Mouse (Mus musculus) hindbrain, embryonic 10.5 days (tissue): ENCODE data around the gene Ncapg2. TPM values are rescaled to one million over a fixed set of nuclear protein-coding genes. Genes with fewer than 3 reads are reported as not detected.

ENCODE experiments used
- DNase-seq: peaks from one replicate; pipeline ENCODE4 v3.0.0-alpha.2; 2017; ENCODE audit warnings: low spot score
- H3K27ac ChIP-seq: fragments of 300-500 bp; sonication (generic); 2 replicates; pipeline ENCODE4 v1.5.1; 2016; ENCODE audit warnings: mild to moderate bottlenecking, moderate library complexity
- H3K27me3 ChIP-seq: fragments of 300-500 bp; sonication (generic); 2 replicates; pipeline ENCODE4 v1.6.1; 2016; ENCODE audit warnings: mild to moderate bottlenecking; ENCODE audit not compliant: poor library complexity, insufficient read depth, severe bottlenecking
- H3K36me3 ChIP-seq: fragments of 300-500 bp; sonication (generic); 2 replicates; pipeline ENCODE4 v1.6.1; 2016; ENCODE audit warnings: mild to moderate bottlenecking, moderate library complexity
- H3K4me1 ChIP-seq: fragments of 300-500 bp; sonication (generic); replicated peaks from 2 replicates; pipeline ENCODE4 v1.6.1; 2016; ENCODE audit warnings: mild to moderate bottlenecking
- H3K4me3 ChIP-seq: fragments of 300-500 bp; sonication (generic); 2 replicates; pipeline ENCODE4 v1.5.1; 2016; ENCODE audit warnings: mild to moderate bottlenecking, moderate library complexity
- H3K9me3 ChIP-seq: fragments of 300-500 bp; sonication (generic); 2 replicates; pipeline ENCODE4 v1.6.1; 2016; ENCODE audit warnings: mild to moderate bottlenecking, moderate library complexity
- whole genome bisulfite sequencing: fragments of 180-500 bp; shearing (Covaris S2); methylation state at CpG from one replicate; pipeline ENCODE4 v1.1.7; 2016; 5-methylcytosine and 5-hydroxymethylcytosine counted together
- polyA plus RNA-seq: library from polyadenylated mRNA; unstranded; fragments of >200 nt; fragmentation: Nextera tagmentation; extraction: Ambion mirVana; gene quantifications from 2 replicates; pipeline ENCODE4 v1.2.1, GENCODE M21; 2016

Gene Ncapg2
- 33.5 and 47.2 TPM in 2 replicates for polyA plus RNA-seq

DNA sequence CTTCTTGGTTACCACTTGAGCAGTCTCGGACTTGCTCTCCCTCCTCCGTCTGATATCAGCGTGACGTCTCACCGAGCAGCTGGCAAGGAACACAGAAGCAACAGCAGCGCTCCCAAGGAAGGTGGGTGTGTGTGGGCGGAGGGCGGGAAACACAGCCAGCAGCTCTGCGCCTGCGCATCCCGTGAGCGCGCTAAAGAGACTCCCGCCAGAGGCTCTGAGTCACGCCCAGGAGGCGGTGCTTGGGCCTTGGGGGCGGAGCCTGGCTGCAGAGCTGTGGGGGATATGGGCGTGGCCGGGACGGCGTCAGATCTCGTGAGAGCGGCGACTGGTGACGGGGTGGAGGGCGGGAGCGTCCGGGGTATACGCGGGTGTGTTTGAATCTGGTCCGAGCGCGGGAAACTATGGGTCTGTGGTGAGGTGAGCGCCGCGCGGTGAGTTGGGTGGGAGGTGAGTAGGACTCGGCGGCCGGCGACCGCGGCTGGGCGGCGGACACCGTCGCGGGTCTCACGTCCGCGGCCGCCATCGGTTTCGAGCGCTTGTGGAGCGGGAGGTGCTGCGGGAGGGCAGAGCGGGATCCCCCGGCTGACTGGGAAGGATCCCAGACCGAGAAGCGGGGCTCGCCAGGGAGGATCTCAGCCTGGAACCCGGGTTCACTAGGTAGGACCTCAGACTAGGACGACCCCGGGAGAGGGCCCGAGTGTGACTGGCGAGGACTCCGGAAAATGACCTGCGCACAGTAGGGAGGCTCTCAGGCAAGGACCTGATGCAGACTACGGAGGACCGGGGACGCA lies at the start of gene Ncapg2:
Gene Ncapg2, plus strand, starts transcription at position 358 of the 791 bp plus-strand sequence.
- Histone ChIP-seq H3K36me3 (peaks cover 70% of the 10 kb centered on the region), H3K4me3 (peak within 1 kb of the TSS; percentile 89), H3K9me3 (peaks cover 40% of the 10 kb centered on the region), H3K4me1 (peaks cover 22% of the 10 kb centered on the region), H3K27ac (peak within 1 kb of the TSS; percentile 91), H3K27me3 (no peaks in the 10 kb centered on the region)
- under 1% methylated on average over 72 of the region's 72 CpGs for WGBS
- DNase-seq = peak; percentile 100

DNA sequence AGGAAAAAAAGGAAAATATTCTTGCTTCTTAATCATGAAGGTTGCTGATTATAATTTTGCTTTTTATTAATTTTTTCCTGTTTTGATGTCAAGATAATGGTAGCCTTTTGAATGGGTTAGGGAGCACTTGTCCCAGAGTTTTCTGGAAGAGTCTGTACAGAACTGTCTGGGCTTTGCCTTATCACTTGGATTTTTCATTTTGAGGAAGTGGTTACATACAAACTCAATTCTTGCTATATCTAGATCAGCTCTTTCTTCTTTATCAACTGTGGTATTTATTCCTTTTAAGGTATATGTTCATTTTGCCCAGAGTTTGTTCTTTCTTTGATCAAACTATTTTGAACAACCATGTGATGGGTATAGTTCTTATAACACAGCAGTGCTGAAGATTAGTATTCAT lies 43.1 kb upstream of the Ncapg2 start:
- H3K4me1 ChIP-seq = no peaks in the 10 kb centered on the region
- no peak overlapping the region for H3K4me3 ChIP-seq
- no peaks in the 10 kb centered on the region for H3K9me3 ChIP-seq
- no peak overlapping the region for H3K27ac ChIP-seq
- no peak for DNase-seq
- peaks cover 56% of the 10 kb centered on the region for H3K36me3 ChIP-seq
- no peaks in the 10 kb centered on the region for H3K27me3 ChIP-seq

DNA sequence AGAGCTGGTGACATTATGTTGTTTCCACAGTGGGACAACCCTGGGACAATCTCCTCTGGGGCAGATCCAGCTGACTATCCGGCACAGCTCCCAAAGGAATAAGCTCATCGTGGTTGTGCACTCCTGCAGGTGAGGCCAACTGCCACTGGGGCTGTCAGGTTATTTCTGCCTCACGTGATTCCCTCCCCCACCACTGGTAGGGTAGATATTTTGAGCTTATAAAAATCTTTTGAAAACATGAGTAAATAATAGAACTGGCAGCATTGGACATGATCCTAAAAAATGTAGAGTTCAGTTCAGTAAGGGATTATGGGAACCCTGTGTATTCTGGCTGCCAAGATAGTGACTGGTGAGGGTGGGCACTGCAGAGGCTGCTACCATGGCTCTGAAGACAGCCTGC lies 38.3 kb upstream of the Ncapg2 start:
- WGBS = 91% methylated on average over 3 of the region's 3 CpGs
- Histone ChIP-seq H3K36me3 (peaks cover 57% of the 10 kb centered on the region), H3K4me1 (no peaks in the 10 kb centered on the region)

DNA sequence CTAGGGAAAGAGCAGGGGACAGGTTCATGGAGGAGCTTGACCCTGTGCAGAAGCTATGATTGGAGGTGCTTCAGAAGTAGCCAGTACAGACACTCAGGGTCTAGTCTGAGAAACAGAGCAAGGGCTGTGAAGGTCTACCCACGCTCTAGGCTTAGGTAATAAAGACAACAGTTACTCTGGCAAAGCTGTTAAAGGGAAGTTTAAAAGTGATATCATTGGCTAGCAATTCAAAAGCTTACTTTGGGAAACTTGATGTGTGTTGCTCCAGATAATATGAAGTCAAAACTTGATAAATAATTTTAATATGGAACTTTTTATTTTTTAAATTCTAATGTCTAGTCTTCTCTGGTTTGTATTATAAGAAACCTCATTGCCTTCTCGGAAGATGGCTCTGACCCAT lies 37.9 kb upstream of the Ncapg2 start:
- Histone ChIP-seq H3K27me3 (no peaks in the 10 kb centered on the region), H3K27ac (no peak overlapping the region), H3K4me3 (no peak overlapping the region), H3K4me1 (no peaks in the 10 kb centered on the region), H3K9me3 (no peaks in the 10 kb centered on the region), H3K36me3 (peaks cover 57% of the 10 kb centered on the region)
- no peak for DNase-seq
- WGBS = 93% methylated on average over 2 of the region's 2 CpGs

More for the DNA sequence above, 38.3 kb upstream of the Ncapg2 start:
- no peak for DNase-seq
- H3K27ac ChIP-seq = no peak overlapping the region
- H3K9me3 ChIP-seq = no peaks in the 10 kb centered on the region
- H3K27me3 ChIP-seq = no peaks in the 10 kb centered on the region
- no peak overlapping the region for H3K4me3 ChIP-seq

DNA sequence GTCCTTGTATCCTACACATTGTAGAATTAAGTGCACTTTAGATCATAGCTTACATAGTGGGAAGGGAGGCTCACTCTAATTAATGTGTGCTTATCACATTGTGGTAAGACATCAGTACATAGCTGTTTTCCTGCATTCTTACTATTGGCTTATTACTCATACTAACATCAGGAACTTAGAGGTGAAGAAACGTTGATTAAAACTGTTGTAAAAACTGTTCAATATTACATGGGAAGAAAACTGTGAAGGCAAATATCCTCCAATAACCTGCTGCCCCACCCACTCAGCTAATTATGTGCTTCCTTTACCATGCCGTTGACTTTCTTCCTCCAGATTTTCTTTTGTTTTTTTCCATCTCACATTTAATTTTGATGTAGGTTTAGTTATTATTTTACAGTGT lies 36.3 kb upstream of the Ncapg2 start:
- WGBS = 95% methylated on average over 2 of the region's 2 CpGs
- no peak for DNase-seq
- H3K36me3 ChIP-seq = peaks cover 51% of the 10 kb centered on the region

DNA sequence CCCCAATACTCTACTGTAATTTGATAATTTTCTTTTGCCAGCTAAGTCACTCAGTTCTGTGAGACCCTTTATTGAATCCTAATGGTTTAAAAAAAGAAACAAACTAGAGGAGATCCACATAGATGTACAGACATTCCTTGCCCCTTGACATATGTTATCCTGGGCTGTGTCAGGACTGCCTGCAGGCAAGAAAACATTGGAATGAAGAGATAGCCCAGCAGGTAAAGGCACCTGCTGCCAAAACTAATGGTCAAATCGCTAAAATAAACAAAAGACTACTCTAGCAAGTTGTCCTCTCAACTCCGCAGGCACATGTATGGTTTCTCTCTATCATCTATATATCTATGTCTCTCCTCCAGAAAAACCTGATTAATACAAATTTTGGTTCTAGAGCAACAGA lies 22.1 kb upstream of the Ncapg2 start:
- no peak overlapping the region for H3K27ac ChIP-seq
- no peaks in the 10 kb centered on the region for H3K4me1 ChIP-seq
- peaks cover 4% of the 10 kb centered on the region for H3K36me3 ChIP-seq
- no peaks in the 10 kb centered on the region for H3K9me3 ChIP-seq
- no peak overlapping the region for H3K4me3 ChIP-seq
- no peak for DNase-seq
- WGBS = 83% methylated on average over 2 of the region's 2 CpGs
- no peaks in the 10 kb centered on the region for H3K27me3 ChIP-seq

More for the DNA sequence above, 36.3 kb upstream of the Ncapg2 start:
- H3K4me3 ChIP-seq = no peak overlapping the region
- no peaks in the 10 kb centered on the region for H3K4me1 ChIP-seq
- no peaks in the 10 kb centered on the region for H3K27me3 ChIP-seq
- H3K27ac ChIP-seq = no peak overlapping the region
- no peaks in the 10 kb centered on the region for H3K9me3 ChIP-seq

DNA sequence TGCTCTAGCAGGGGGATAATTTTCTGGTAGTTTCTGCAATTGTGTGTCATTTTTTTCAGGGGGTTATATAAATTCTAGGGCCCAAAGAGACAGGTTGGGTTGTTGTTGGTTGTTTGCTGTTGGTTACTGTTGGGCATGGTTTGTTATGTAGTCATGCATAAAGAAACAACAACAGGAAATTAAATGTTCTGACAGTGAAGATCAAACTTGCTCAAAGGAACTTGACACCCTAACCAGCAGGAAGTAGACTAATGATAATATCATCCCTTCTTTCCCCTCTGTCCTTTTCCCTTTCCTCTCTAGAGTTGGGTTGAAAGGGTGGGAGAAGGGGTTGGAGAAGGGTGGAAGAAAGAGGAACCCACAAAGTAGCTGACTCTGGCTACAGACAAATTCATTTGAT lies 21.2 kb upstream of the Ncapg2 start:
- no peak for DNase-seq
- H3K4me3 ChIP-seq = no peak overlapping the region

DNA sequence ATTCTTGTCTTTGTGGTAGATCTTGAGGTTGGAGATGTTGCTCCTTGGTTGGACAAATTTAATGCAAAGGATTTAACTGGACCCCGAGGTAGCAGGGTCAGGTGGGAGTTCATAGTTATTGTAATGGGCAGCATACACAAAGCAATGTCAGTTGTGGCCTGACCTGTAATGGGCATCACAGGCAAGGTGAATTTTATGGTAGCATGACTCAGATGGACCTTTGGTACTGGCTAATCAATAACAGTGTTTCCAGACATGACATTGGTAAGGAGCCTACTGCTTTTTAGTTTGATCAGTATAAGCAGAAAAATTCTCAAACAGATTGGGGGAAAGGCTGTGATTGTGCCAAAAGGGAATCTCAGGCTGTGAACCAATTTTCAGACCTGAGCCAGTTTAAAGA lies 18.4 kb upstream of the Ncapg2 start:
- H3K9me3 ChIP-seq = no peaks in the 10 kb centered on the region
- WGBS = 86% methylated on average over 1 of the region's 1 CpGs
- no peak for DNase-seq

More for the DNA sequence above, 21.2 kb upstream of the Ncapg2 start:
- H3K4me1 ChIP-seq = no peaks in the 10 kb centered on the region
- H3K27me3 ChIP-seq = no peaks in the 10 kb centered on the region
- H3K36me3 ChIP-seq = peaks cover 4% of the 10 kb centered on the region
- no peak overlapping the region for H3K27ac ChIP-seq
- H3K9me3 ChIP-seq = no peaks in the 10 kb centered on the region

DNA sequence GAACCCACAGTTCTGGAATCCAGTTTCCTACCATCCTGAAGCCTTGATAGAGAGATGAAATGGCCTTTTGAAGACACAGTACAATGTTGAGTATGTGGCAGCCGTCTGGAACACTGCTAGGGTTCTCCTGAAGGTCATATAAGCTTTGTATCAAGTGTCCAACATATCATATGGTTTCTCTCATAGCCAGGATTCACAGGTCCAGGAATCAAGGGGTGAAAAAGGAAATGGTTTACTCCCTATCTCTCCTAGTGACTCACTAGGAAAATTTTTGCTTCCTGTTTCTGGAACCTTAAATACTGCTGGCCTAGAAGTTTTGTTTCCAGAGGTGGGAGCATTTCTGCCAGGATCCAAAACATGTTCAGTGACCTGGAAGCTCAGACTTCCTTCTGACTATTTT lies 15.3 kb upstream of the Ncapg2 start:
- Histone ChIP-seq H3K4me3 (no peak overlapping the region), H3K36me3 (no peaks in the 10 kb centered on the region), H3K4me1 (no peaks in the 10 kb centered on the region), H3K27me3 (no peaks in the 10 kb centered on the region), H3K9me3 (no peaks in the 10 kb centered on the region), H3K27ac (no peak overlapping the region)
- 60% methylated on average over 1 of the region's 1 CpGs for WGBS
- no peak for DNase-seq

More for the DNA sequence above, 18.4 kb upstream of the Ncapg2 start:
- H3K27ac ChIP-seq = no peak overlapping the region
- no peaks in the 10 kb centered on the region for H3K4me1 ChIP-seq
- no peaks in the 10 kb centered on the region for H3K36me3 ChIP-seq
- H3K4me3 ChIP-seq = no peak overlapping the region
- no peaks in the 10 kb centered on the region for H3K27me3 ChIP-seq

DNA sequence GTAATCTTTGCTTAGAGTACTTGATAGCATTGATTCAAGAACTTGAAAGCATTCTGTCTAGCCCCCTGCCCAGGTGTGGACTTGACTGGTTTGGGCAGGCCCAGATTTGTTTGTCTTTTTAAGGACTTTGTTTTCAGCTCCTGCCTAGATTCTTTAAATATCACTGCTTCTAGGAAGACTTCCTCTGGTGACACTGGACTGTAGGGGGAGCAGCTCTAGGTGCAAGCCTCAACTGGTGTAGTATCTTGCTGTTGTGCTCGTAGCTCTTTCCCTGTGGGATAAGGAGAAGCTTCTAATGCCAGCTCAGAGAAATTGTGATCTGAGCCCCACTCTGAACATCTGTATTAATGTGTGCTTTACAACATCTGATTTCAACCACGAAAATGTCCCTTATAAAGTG lies 10.9 kb upstream of the Ncapg2 start:
- Histone ChIP-seq H3K36me3 (peaks cover 7% of the 10 kb centered on the region; the same call in 1 of the 2 replicates), H3K27ac (no peak overlapping the region), H3K4me3 (no peak overlapping the region), H3K9me3 (no peaks in the 10 kb centered on the region), H3K27me3 (no peaks in the 10 kb centered on the region), H3K4me1 (no peaks in the 10 kb centered on the region)
- 78% methylated on average over 2 of the region's 2 CpGs for WGBS
- DNase-seq = no peak

DNA sequence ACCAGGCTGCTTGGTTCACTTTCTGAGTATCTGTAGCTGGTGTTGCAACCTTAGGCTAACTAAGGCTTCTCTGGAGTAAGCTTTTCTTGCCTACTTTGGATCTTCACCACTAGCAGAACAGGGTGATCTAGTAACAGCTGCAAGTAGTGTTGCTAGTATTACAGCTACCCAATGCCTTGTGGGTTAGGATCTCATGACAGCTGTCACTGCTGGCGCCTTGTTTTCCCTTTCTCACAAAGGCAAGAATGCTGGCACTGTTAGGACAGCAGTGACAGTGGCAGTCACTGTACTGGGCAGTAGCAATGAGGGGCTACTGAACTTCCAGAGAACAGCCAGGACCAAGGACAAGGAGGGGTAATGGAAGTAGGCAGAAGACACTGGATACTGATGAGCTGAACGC lies 9.9 kb upstream of the Ncapg2 start:
- WGBS = 88% methylated on average over 2 of the region's 2 CpGs
- no peak for DNase-seq
- no peaks in the 10 kb centered on the region for H3K4me1 ChIP-seq

DNA sequence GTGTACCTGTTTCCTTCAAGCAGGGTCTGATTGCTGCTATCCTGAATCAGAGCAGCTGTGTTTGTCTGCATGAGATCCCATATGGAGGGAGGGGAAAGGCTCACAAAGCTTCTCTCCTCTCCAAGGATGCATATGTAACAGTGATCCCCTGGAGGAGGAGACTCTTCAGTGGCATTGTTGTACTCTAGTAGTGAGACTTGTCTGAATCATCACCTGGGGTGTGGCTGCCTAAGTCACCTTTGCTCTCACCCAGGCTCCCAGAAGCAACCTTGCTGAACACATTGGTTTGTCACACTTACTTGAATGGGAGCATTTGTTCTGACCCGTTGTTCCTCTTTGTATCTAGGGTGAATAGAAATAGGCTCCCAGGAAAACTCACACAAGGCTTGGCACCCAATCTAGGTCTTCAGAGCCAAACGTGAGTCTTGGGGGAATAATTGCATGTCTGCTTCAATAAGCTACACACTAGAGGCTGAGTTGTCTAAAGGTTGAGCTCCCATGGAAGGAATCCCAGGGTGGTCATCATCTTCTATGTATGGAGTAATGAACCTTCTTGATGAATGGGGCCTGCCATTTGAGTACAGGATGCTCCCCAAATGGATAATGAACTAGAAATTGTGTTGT lies 9.0 kb upstream of the Ncapg2 start:
- no peak for DNase-seq
- no peaks in the 10 kb centered on the region for H3K4me1 ChIP-seq
- peaks cover 12% of the 10 kb centered on the region; the same call in 1 of the 2 replicates for H3K9me3 ChIP-seq
- H3K36me3 ChIP-seq = peaks cover 23% of the 10 kb centered on the region
- no peak overlapping the region for H3K4me3 ChIP-seq
- 76% methylated on average over 2 of the region's 2 CpGs for WGBS
- no peaks in the 10 kb centered on the region for H3K27me3 ChIP-seq
- H3K27ac ChIP-seq = no peak overlapping the region

More for the DNA sequence above, 9.9 kb upstream of the Ncapg2 start:
- no peak overlapping the region for H3K4me3 ChIP-seq
- no peak overlapping the region for H3K27ac ChIP-seq
- peaks cover 15% of the 10 kb centered on the region; the same call in 1 of the 2 replicates for H3K36me3 ChIP-seq
- H3K27me3 ChIP-seq = no peaks in the 10 kb centered on the region
- H3K9me3 ChIP-seq = peaks cover 6% of the 10 kb centered on the region; the same call in 1 of the 2 replicates

DNA sequence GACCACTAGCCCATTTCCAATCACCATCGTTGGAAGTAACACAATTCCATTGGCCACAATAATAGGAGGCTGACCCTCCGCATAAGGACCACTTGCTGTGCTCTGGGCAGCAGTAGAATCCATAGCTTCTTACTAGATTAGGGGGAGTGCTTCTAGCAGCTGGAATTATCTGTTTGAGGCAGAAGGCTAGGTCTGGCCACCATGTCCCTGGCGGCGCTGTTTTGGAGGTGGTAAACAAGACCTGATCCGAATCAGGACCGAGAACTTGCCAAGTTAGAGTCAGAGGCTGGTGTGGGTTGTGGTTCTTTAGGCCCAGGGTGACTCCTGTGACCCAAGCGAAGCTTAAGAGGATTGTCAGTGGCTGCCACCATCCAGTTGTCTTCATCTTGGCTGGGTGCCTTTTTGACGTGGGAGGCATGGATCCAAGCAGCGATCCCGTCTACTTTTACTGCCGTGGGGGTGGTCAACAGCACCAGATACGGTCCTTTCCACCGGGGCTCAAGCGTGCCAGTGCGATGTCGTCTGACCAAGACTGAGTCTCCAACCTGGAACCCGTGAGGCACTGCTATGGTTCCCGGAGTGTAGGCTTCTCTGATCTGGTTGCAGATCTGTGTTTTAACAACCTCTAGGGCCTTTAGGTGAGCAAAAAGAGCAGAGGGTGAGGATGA lies 1.1 kb upstream of the Ncapg2 start:
- DNase-seq = no peak
- Histone ChIP-seq H3K27ac (peak overlapping the region; percentile 91; the same call in 1 of the 2 replicates), H3K36me3 (peaks cover 69% of the 10 kb centered on the region), H3K9me3 (peaks cover 46% of the 10 kb centered on the region), H3K4me3 (peak overlapping the region; percentile 89), H3K27me3 (no peaks in the 10 kb centered on the region), H3K4me1 (peaks cover 22% of the 10 kb centered on the region)
- WGBS = 96% methylated on average over 18 of the region's 18 CpGs
